In genomic region chr5:125319057-125319800, GRCm38 (mm10) we compare ENCODE assay signal across 10 mouse cellular contexts. TPM values are rescaled to one million over a fixed set of nuclear protein-coding genes. Genes with fewer than 3 reads are reported as not detected.
DNase-seq lines count a peak whose midpoint lies in the region; ATAC-seq and TF ChIP-seq lines count a peak whose summit lies in the region.
"Had no signal": no experiment of that assay in that cellular context is flagged by ENCODE, and none has a peak within 500 bp of the region (broad histone marks: within the 10 kb centered on the region; RNA-seq: fewer than 3 reads in every experiment).

No protein-coding gene starts in this region.

- no peak overlapping the region for H3K4me3 ChIP-seq in lung, adult 2 months (replicated peaks; ENCODE audit: extremely low read depth, low read depth, low read length)
- H3K4me3 ChIP-seq: liver, embryonic 15.5 days had no signal

- DNase-seq in adrenal gland, postnatal 14 days: peak; percentile 77
- DNase-seq in adrenal gland, adult 18-20 months (ENCODE audit: low spot score in 2 of 2): no peak
- DNase-seq in lung, adult 18-20 months: peak; percentile 32 to 54
- no peak for DNase-seq in lung, adult 2 months
- peak; percentile 83 for DNase-seq in kidney, postnatal 10 days
- DNase-seq in right cerebral cortex, postnatal 10 days (ENCODE audit: low spot score in 2 of 2): peak; percentile 71 to 82
- no peak for DNase-seq in ovary, adult 18-20 months (ENCODE audit: low spot score)

- no peak for TF ChIP-seq POLR2A in lung, adult 2 months (IDR thresholded peaks at IDR 0.05; ENCODE audit: borderline replicate concordance, extremely low read depth, low read depth, low read length)

- H3K4me1 ChIP-seq in lung, adult 2 months (ENCODE audit: control insufficient read depth, insufficient read depth, low read length): no peaks in the 10 kb centered on the region

- ATAC-seq in granulocyte monocyte progenitor cell, adult 5-6 weeks (replicated peaks; ENCODE audit: poor library complexity, severe bottlenecking): no peak
- ATAC-seq: activated CD4-positive, CD25-positive, alpha-beta regulatory T cell, adult 4 months had no signal

- WGBS in lung, adult 2 months: 46% methylated on average over 16 of the region's 16 CpGs

- no peak for TF ChIP-seq CTCF in lung, adult 2 months (IDR thresholded peaks at IDR 0.05; ENCODE audit: insufficient read depth, low read length)

RNA-seq across cellular contexts. Expression of gene Scarb1, which starts 21.7 kb away (rescaled TPM):
- 1,757 and 2,166 TPM in 2 replicates for total RNA-seq in adrenal gland, postnatal 14 days (2021)
- 1,000 to 10,000 TPM; 2,973 to 3,724 TPM for total RNA-seq in adrenal gland, adult 18-20 months (2021)
- 173 and 196 TPM in 2 replicates for polyA plus RNA-seq in lung, adult 2 months (2012; rRNA removed)
- total RNA-seq in granulocyte monocyte progenitor cell, adult 5-6 weeks (2014; fragmentation: Nextera tagmentation): 80.2 and 145 TPM in 2 replicates
- 49.0 and 53.9 TPM in 2 replicates for total RNA-seq in granulocyte monocyte progenitor cell, adult 5-6 weeks (2017)

Comparison
In these comparisons a context has a peak if more than half of its experiments do, and no peak if none do; other contexts are left out.
1. DNase-seq: peak in adrenal gland, postnatal 14 days (single experiment), lung, adult 18-20 months (2 of 2), kidney, postnatal 10 days (single experiment) and right cerebral cortex, postnatal 10 days (2 of 2); none in adrenal gland, adult 18-20 months (0 of 2), lung, adult 2 months (single experiment) and ovary, adult 18-20 months (single experiment).
2. RNA of gene Scarb1, which starts 21.7 kb away (total RNA-seq): 2,973 to 3,724 TPM in adrenal gland, adult 18-20 months and 1,757 to 2,166 TPM in adrenal gland, postnatal 14 days; 49.0 to 145 TPM in granulocyte monocyte progenitor cell, adult 5-6 weeks; every median in the first group is over 10 times any median in the second.